Mouse (Mus musculus) liver, adult (tissue): ENCODE data around the gene Dzip1.

Experiments used
- GATA4 ChIP-seq: IDR thresholded peaks from 2 replicates; pipeline ENCODE4 v1.6.1; 2014; ENCODE audit warnings: mild to moderate bottlenecking, low read length; ENCODE audit not compliant: insufficient replicate concordance

Gene Dzip1

GRCm38 (mm10) chr14:118924673-118925615, at the start of gene Dzip1:
Dzip1 (minus strand) TSS chr14:118925460.
- TF ChIP-seq GATA4 = no peak

- TF ChIP-seq GATA4 = no peak
Measured at GRCm38 (mm10) chr14:118972268-118972667, 47.0 kb upstream of the Dzip1 start.

- no peak for TF ChIP-seq GATA4
Measured at GRCm38 (mm10) chr14:118967646-118968045, 42.4 kb upstream of the Dzip1 start.

DNA sequence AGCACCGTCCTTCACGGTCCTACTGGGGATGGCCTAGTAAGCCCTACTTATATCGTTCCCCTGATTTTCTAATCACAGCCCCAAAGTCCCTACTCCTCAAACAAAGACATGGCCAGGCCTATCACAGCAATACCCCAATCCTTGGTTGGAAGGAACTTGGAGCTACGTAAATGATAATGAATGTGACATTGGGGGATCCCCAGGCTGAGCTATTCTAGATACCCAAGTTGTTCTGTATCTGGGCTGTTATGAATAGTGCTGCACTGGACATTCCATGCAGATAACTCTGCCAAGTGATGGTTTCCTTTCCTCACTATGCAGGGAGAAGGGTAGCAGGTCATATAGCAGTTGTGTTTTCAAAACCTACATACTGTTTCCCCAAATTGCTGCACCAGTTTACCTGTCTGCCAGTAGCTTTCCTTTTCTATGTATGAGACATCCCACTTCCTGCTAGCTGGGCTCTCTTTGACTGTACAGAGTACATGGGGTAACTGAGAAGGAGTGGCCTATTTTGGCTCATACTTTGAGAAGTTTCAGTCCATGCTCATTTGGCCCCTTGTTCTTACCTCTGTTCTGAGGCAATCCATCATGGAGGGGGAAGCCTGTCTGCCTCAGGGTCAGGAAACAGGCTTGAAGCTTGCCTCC, 40.2 kb upstream of the Dzip1 start:
- no peak for TF ChIP-seq GATA4

DNA sequence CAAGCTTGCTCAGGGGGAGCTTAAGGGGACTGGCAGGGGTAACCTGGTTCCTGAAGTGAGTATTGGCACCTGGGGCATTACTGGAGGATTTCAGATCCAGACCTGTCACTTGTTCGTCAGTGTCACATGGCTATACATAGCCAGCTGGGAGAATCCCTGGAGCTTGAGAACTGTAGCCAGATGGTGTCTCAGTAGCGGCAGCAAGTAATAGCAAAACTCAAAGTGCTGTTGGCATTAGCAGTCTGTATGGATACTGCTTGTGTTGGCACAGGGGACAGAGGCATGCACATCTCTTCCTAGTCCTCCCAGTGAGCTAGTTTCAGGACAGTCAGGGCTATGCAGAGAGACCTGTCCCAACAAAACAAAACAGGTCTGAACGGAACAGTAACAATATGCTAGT, 32.8 kb upstream of the Dzip1 start:
- TF ChIP-seq GATA4 = no peak

GRCm38 (mm10) chr14:118951912-118952583, 26.8 kb upstream of the Dzip1 start:
- no peak for TF ChIP-seq GATA4

- no peak for TF ChIP-seq GATA4
Measured at GRCm38 (mm10) chr14:118948841-118949240, 23.6 kb upstream of the Dzip1 start.

GRCm38 (mm10) chr14:118944702-118945101, 19.4 kb upstream of the Dzip1 start:
- no peak for TF ChIP-seq GATA4

- no peak for TF ChIP-seq GATA4
Measured at GRCm38 (mm10) chr14:118942076-118942475, 16.8 kb upstream of the Dzip1 start.

DNA sequence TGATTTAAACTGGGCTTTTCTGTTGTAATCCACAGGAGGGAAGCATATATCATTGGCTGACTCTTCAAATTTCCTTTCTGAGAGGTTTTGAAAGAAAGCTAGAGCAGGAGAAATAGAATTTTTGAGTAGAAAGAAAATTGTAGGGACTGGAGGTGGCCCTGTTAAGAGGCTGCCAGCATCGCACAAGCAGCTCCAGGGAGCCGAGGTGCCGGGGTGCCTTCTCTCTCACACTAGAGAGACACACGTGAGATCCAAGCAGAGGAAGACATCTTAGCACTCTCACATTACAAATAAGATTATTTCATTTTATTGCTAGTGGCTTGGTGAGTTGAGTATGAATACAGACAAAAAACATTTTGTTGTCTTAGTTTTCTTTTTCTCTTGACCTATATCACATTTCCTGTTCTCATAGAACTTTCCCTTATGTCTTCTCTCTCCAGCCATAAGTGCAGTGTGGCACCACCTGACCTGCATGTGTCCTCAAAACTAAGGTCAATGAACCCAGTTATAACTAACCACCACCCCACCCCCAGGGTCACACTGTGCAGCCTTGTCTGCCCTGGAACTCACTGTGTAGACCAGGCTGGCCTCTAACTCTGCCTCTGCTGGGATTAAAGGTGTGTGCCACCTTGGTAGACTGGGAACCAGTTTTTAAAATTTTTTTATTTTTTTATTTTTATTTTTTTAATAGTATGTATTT, 15.7 kb upstream of the Dzip1 start:
- no peak for TF ChIP-seq GATA4

- TF ChIP-seq GATA4 = no peak
Measured at GRCm38 (mm10) chr14:118938551-118938950, 13.3 kb upstream of the Dzip1 start.

DNA sequence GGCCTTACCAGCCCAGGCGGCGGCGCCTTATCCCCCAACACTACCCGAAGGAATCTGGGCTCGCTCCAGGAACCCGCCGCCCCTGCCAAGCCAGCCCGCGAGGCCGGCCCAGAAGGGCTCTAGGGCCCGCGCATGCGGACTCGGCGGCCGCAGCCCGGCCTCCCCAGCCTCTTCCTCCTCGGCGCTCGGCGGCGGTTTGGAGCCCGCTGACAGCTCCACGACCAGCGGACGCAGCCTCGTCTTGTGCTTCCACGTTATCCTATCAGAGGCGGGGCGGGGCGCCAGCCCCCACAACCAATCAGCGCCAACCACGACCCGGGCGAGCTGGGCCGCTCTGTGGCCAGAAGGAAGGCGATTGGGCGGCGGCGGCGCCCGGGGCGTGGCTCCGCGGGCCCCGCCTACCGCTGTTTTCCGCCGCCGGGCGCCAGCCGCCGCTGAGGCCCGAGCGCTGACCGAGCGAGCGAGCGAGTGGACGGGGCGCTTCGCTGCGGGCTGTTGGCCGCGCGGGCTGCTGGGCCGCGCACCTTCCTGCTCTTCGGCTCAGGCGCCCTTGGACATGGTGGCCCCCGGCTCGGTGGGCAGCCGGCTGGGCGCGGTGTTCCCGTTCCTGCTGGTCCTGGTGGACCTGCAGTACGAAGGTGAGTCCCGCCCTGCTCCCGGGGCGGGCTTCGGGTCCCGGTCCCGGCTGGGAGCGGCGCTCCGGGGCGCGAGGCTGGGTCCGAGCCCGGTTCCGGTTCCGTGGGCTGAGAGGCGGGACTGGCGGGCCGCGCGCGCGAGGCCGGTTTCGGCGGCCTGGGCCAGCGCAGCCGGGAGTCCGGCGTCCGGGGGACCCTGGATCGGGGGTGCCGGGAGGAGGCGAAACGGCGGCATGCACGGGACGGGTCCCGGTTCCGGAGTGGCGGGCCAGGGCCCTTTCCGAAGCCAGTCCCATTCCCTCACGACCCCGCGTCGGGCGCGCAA, 12.6 kb upstream of the Dzip1 start, which contains the start of gene Dnajc3:
Dnajc3 (plus strand) TSS at position 444 of the 960 bp plus-strand sequence.
- peak; percentile 58; the same call in 1 of the 2 replicates for TF ChIP-seq GATA4

DNA sequence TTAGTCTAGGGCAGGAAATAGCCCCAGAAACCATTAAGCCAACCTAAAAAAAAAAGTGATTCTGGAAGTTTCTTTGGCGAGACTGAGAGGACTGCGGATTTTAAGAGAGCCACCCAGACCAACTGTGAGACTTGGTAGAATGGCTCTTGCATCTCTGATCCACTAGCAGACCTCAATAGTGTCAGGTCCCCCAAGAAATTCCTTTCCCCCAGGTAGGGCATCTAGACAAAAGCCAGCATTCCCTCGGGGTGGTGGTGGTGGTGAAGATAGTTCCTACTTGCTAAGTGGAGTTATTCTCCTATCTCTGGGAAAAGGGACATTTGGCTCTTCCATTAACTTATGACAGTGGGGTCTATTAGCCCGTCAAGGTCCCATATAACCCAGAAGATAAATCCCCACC, 11.7 kb upstream of the Dzip1 start:
- no peak for TF ChIP-seq GATA4

DNA sequence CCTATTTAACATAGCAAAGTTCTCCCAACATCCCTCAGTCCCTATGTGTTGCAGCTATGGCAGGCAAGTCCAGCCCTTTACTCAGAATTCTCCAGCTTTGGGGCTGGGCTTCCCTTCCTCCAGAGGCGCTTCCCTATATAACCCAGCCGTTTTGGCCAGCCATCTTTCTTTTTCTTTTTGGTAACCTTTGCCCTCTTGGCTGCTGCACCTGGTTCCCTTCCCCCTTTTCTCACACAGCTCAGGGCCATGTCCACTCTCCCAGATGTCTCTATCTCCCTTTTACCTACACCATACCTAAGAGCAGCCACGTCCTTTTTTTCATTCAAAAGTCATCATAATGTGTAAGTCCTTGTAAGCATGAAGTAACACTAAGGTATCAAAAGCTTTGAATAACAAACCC, 11.0 kb upstream of the Dzip1 start:
- TF ChIP-seq GATA4 = no peak
